Mouse (Mus musculus): ENCODE measurements around the gene Cdyl2. TPM values are rescaled to one million over a fixed set of nuclear protein-coding genes. Genes with fewer than 3 reads are reported as not detected.

Cdyl2 gene
- total RNA-seq, 2 experiments from 2014 or later: 7.8 to 7.9 TPM

DNA sequence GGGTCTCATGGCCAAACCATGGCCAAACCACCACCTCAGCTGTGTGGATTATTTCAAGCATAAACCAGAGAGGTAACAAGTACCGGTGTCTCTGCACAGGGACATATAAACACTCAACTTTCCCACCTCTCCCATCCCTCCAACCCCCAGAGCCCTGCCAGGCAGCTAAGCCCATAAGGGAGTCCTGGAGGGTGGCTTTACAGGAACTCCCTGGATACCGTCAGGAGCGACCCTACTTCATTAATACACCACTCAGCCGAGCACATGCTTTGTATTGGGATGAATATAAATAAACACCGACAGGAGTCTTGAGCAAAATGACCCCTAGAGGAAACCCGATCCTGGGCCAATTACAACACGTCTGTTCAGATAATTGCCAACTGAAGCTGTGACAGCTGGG is 194.0 kb downstream of the Cdyl2 start:
- no peak for DNase-seq

DNA sequence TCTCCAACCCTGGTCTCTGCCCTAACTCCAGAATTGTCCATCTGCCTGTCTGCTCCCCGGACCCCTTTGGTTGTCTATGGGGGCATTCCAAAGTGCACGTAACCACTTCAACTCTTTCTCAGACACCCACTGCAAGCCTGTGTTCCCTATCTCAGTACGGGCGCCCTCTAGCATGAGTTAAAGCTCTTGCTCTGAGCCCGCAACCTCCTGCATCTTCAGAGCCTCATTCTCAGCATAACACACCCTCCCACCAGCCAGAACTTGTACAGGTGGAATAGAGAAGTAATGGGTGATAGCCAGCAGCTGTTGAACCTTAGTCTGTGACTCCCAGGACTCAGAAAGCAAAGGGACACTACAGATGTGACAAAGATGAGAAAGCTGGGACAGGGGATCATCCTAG is 196.0 kb downstream of the Cdyl2 start:
- DNase-seq: no peak

DNA sequence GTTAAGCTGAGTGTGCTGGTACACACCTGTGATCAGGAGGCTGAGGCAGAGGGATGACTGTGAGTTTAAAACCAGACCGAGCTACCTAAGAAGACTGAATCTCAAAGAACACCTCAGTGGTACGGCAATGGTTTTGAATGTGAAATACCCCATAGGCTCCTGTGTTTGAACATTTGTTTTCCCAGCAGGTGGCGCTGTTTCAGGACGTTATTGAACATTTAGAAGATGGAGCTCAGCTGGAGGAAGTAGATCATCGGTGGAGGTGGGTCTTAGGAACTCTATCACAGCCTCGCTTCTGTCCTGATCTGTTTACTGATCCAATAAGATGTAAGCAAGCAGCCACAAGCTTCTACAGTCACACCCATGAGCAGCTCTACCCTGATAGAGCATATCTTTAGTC is 199.7 kb downstream of the Cdyl2 start:
- DNase-seq: no peak

DNA sequence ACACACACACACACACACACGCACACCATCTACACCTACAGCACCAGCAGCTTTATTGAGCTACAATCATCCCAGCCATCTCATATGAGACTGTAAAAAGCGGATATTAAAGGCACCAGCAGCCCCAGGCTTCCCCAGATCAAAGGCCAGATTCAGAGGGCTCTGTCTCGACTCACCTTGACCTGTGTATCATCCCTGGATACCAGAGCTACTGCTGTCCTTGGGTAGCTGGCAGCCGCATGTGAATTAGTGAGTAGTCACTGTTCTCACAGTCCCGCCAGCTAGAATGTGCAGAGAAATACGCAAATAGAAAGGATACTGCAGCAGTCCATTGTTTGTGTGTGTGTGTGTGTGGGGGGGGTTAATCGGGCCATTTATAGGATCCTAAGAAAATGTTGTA is 204.1 kb downstream of the Cdyl2 start:
- peak; percentile 11 for DNase-seq

DNA sequence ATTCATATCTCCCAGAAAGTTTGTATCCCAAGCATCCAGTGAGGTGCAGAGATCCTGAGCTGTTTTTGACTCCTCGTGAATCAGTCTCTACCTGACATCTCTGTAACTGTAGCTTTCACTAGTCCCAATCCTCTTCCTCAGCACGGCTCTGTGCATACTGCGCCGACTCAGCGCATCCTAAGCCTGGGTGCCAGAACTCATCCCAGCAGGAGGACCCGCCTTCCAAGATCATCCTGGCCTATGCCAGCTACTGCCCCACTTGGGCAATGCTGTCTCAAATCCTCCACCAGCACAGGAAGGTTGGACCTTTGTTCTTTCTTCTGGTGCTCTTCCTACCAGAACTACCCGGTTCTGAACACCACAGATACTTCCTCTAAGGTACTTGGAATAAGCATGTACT is 207.9 kb downstream of the Cdyl2 start:
- no peak for DNase-seq

Other genes starting within 250 kb of the Cdyl2 start
- under 1 TPM in 1 of 2 experiments, not detected in 1; 0.64 TPM for gene Dynlrb2, start 228.0 kb downstream of the Cdyl2 start, total RNA-seq (2021)
- gene Cmc2, start 188.5 kb upstream of the Cdyl2 start, total RNA-seq (2021): 10 to 100 TPM; 40.1 to 46.4 TPM
- gene Cenpn, start 188.7 kb upstream of the Cdyl2 start, total RNA-seq (2021): 10 to 100 TPM in 1 of 2 experiments, 1 to 10 TPM in 1; 7.1 to 10.5 TPM
- gene Atmin, start 210.4 kb upstream of the Cdyl2 start, total RNA-seq (2021): 10 to 100 TPM; 16.0 to 19.0 TPM
- 1 to 10 TPM in 1 of 2 experiments, under 1 TPM in 1; 0.99 to 1.2 TPM for gene 1700030J22Rik, start 246.0 kb upstream of the Cdyl2 start, total RNA-seq (2021)